ENCODE assay signal across 7 mouse cellular contexts in the genomic region with DNA sequence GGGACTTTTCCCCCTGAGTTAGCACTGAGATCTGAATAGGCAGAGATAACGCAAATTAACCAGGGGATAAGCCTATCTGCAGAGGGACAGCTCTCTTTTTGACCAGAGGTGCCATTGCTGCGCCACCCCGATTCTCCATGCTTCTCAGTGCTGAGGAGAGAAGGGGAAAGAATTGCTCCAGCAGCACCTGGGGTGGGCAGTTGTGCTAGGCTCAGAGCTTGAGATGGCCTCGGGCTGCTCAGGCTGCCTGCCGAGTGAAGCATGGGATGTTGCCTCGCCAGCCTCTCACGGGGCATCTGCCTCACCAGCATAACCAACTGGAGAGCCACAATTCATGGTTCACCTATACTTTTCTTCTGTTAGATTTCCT. TPM values are rescaled to one million over a fixed set of nuclear protein-coding genes. Genes with fewer than 3 reads are reported as not detected.
DNase-seq lines count a peak whose midpoint lies in the region; ATAC-seq lines count a peak whose summit lies in the region.

No protein-coding gene starts in this region.

- 77% methylated on average over 7 of the region's 7 CpGs for WGBS in hindbrain, embryonic 10.5 days
- 62% methylated on average over 7 of the region's 7 CpGs for WGBS in midbrain, embryonic 12.5 days

- peak; percentile 38; the same call in 1 of the 2 replicates for ATAC-seq in midbrain, embryonic 12.5 days (ENCODE audit: low FRiP score, low read depth)

- no peak overlapping the region for H3K9ac ChIP-seq in midbrain, embryonic 12.5 days (replicated peaks)

- peak overlapping the region; percentile 69 for H3K27ac ChIP-seq in hindbrain, embryonic 10.5 days
- peak overlapping the region; percentile 90 for H3K27ac ChIP-seq in midbrain, embryonic 12.5 days (replicated peaks)

- 0 out of 2 replicates have a peak, but pooled peaks cover 5% of the 10 kb centered on the region for H3K36me3 ChIP-seq in hindbrain, embryonic 10.5 days
- H3K36me3 ChIP-seq in midbrain, embryonic 12.5 days: no peaks in the 10 kb centered on the region

- H3K4me3 ChIP-seq in hindbrain, embryonic 10.5 days: no peak overlapping the region
- H3K4me3 ChIP-seq in midbrain, embryonic 12.5 days: no peak overlapping the region

- H3K4me2 ChIP-seq in midbrain, embryonic 12.5 days (replicated peaks): 0 out of 2 replicates have a peak overlapping the region, but pooled peaks have one; percentile 23

- H3K9me3 ChIP-seq in hindbrain, embryonic 10.5 days: no peaks in the 10 kb centered on the region
- no peaks in the 10 kb centered on the region for H3K9me3 ChIP-seq in midbrain, embryonic 12.5 days

- peak; percentile 37 for DNase-seq in testis, postnatal 10 days (ENCODE audit: low spot score)
- no peak for DNase-seq in testis, postnatal 14 days (ENCODE audit: low spot score)
- DNase-seq in hindbrain, embryonic 10.5 days (ENCODE audit: low spot score): no peak
- no peak for DNase-seq in lung, postnatal 25 days (ENCODE audit: low spot score)
- DNase-seq in cerebellum, postnatal 36 days: no peak
- DNase-seq in layer of hippocampus, postnatal 14 days (ENCODE audit: low spot score in 2 of 2): no peak

- H3K27me3 ChIP-seq in hindbrain, embryonic 10.5 days (ENCODE audit: insufficient read depth, poor library complexity, severe bottlenecking): no peaks in the 10 kb centered on the region
- no peaks in the 10 kb centered on the region for H3K27me3 ChIP-seq in midbrain, embryonic 12.5 days

- peaks cover 25% of the 10 kb centered on the region for H3K4me1 ChIP-seq in hindbrain, embryonic 10.5 days (replicated peaks)
- peaks cover 46% of the 10 kb centered on the region for H3K4me1 ChIP-seq in midbrain, embryonic 12.5 days

RNA-seq across cellular contexts. Expression of a gene that starts 15.2 kb away (rescaled TPM):
- 93.4 and 95.9 TPM in 2 replicates for polyA plus RNA-seq in hindbrain, embryonic 10.5 days (2016; fragmentation: Nextera tagmentation; extraction: Ambion mirVana)
- 89.1 and 94.2 TPM in 2 replicates for polyA plus RNA-seq in midbrain, embryonic 12.5 days (2016; fragmentation: Nextera tagmentation; extraction: Ambion mirVana)
- total RNA-seq in layer of hippocampus, postnatal 14 days (2021): 10 to 100 TPM; 24.4 to 26.9 TPM
